Mouse (Mus musculus) inflammation-experienced regulatory T-cells (primary cell): Measurements from ENCODE around the gene Nnmt. TPM values are rescaled to one million over a fixed set of nuclear protein-coding genes. Genes with fewer than 3 reads are reported as not detected.

Experiments
- polyA plus RNA-seq, 2 experiments: library from polyadenylated mRNA; unstranded; fragments of 100-300 nt; shearing (Covaris generic); gene quantifications; one replicate each; pipeline ENCODE4 v1.2.1; 2017

Gene Nnmt
- 1 to 10 TPM in 1 of 2 experiments, not detected in 1; 2.1 TPM for polyA plus RNA-seq

GRCm38 (mm10) chr9:48604939-48605598, at the start of gene Nnmt:
TSS of gene Nnmt (minus strand) at chr9:48605153.

Other genes with a start within 250 kb of the Nnmt start
- gene Rexo2, start 124.5 kb downstream of the Nnmt start, polyA plus RNA-seq: 100 to 1,000 TPM; 214 to 270 TPM
- 100 to 1,000 TPM; 154 to 206 TPM for gene Rbm7, start 109.9 kb downstream of the Nnmt start, polyA plus RNA-seq
- gene Gm5617, start 109.7 kb downstream of the Nnmt start, polyA plus RNA-seq: 10 to 100 TPM; 14.7 to 33.5 TPM
- gene Zbtb16, start 231.1 kb upstream of the Nnmt start, polyA plus RNA-seq: 1 to 10 TPM in 1 of 2 experiments, under 1 TPM in 1; 0.08 to 1.2 TPM